Mouse (Mus musculus): ENCODE data around the gene Nt5c. TPM values are rescaled to one million over a fixed set of nuclear protein-coding genes. Genes with fewer than 3 reads are reported as not detected.
A peak's percentile ranks its signal among the peaks of the same experiment; 100 is the strongest.

Nt5c gene
- polyA plus RNA-seq, 1 experiment from 2014 or later: 76.0 TPM

DNA sequence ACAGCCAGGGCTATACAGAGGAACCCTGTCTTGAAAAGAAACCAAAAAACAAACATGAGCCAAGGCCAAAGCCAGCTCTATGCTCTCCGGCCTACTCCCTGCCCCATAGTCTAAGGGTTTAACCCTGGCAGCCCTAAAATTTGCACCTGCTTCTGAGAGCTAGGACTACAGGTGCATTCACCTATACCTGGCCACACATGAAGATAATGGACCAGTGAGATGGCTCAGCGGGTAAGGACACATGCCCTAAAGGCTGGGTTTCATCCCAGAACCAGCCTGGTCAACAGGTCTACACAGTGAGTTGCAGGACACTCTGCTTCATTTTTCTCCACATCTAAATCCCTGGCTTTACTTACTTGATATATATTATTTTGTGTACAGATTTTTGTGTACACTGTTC, 30.6 kb upstream of the Nt5c start:
- 95% methylated on average over 2 of the region's 2 CpGs for WGBS
- ATAC-seq (ENCODE audit: insufficient read depth, low FRiP score, low TSS enrichment) (no peak), DNase-seq (ENCODE audit: low spot score) (no peak)
- Histone ChIP-seq H3K4me3 (ENCODE audit: low read depth, low read length) (no peak overlapping the region), H3K9me3 (ENCODE audit: control insufficient read depth, low read length) (no peaks in the 10 kb centered on the region), H3K27me3 (ENCODE audit: control insufficient read depth, insufficient read depth, low read length) (no peaks in the 10 kb centered on the region), H3K36me3 (ENCODE audit: control insufficient read depth, insufficient read depth, low read length) (peaks cover 4% of the 10 kb centered on the region; the same call in 1 of the 2 replicates), H3K4me1 (ENCODE audit: control insufficient read depth, insufficient read depth, low read length) (no peaks in the 10 kb centered on the region), H3K9ac (ENCODE audit: low read length) (no peak overlapping the region), H3K4me2 (ENCODE audit: low read depth) (no peak overlapping the region), H3K27ac (ENCODE audit: low read depth, low read length) (no peak overlapping the region)

DNA sequence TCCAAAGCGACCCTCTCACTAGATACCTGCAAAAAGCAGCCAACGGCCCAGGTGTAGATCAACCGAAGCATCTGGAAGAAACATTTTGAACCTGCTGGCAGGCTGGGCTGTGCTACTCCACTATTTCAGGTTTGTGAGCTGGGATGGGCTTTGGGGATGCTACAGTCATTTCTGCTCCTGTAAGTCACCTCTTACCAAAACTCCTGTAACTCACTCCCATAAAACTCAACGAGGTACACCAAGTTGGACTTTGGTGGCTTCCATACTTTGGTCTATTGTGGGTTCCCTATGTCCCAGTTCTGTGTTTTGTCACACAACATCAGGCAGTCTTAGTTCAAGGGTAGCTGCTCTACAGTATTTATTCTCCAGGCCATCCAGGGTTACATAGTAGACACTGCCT, 29.4 kb upstream of the Nt5c start:
- Histone ChIP-seq H3K4me2 (ENCODE audit: low read depth) (no peak overlapping the region), H3K27ac (ENCODE audit: low read depth, low read length) (no peak overlapping the region), H3K9me3 (ENCODE audit: control insufficient read depth, low read length) (no peaks in the 10 kb centered on the region), H3K9ac (ENCODE audit: low read length) (no peak overlapping the region), H3K4me1 (ENCODE audit: control insufficient read depth, insufficient read depth, low read length) (no peaks in the 10 kb centered on the region), H3K27me3 (ENCODE audit: control insufficient read depth, insufficient read depth, low read length) (no peaks in the 10 kb centered on the region), H3K36me3 (ENCODE audit: control insufficient read depth, insufficient read depth, low read length) (0 out of 2 replicates have a peak, but pooled peaks cover 2% of the 10 kb centered on the region), H3K4me3 (ENCODE audit: low read depth, low read length) (no peak overlapping the region)
- ATAC-seq (ENCODE audit: insufficient read depth, low FRiP score, low TSS enrichment) (no peak), DNase-seq (ENCODE audit: low spot score) (no peak)
- WGBS: 89% methylated on average over 4 of the region's 4 CpGs

DNA sequence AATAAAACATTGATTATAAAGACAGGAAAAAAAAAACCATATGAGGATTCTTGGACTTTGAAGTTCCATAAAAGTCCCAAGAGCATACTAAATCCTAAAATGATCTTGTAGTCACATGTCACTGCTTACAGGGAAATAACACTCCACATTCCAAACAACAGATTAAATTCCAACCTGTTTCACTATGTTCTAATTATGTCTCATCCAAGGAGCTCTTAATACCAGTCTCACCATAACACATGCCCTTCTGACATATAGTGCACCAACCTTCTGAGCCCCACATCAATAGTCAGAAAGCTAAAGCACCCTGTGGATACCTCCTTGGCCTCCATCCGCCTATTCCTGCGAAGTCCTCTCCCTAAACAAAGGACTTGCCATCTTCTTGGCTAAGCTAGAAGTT, 28.6 kb upstream of the Nt5c start:
- no peaks in the 10 kb centered on the region for H3K27me3 ChIP-seq (ENCODE audit: control insufficient read depth, insufficient read depth, low read length)
- H3K36me3 ChIP-seq (ENCODE audit: control insufficient read depth, insufficient read depth, low read length): no peaks in the 10 kb centered on the region
- no peaks in the 10 kb centered on the region for H3K4me1 ChIP-seq (ENCODE audit: control insufficient read depth, insufficient read depth, low read length)
- H3K9ac ChIP-seq (ENCODE audit: low read length): no peak overlapping the region
- no peak overlapping the region for H3K27ac ChIP-seq (ENCODE audit: low read depth, low read length)
- DNase-seq (ENCODE audit: low spot score): no peak
- 83% methylated on average over 2 of the region's 2 CpGs for WGBS
- no peak overlapping the region for H3K4me2 ChIP-seq (ENCODE audit: low read depth)
- no peak overlapping the region for H3K4me3 ChIP-seq (ENCODE audit: low read depth, low read length)
- no peaks in the 10 kb centered on the region for H3K9me3 ChIP-seq (ENCODE audit: control insufficient read depth, low read length)
- no peak for ATAC-seq (ENCODE audit: insufficient read depth, low FRiP score, low TSS enrichment)

DNA sequence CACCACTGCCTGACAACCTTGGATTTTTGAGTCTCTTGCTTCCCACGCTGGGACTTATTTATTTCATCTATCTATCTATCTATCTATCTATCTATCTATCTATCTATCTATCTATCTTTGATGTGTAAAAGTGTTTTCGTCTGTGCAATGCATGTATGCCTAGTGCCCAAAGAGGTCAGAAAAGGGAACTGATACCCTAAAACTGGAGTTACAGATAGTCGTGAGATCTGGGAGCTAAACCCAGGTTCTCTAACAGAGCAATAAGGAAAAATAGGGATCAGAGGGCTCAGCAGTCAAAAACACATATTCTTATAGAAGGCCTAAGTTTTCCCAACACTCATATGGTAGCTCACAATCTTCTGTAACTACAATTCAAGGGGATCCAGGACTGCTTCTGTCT, 27.9 kb upstream of the Nt5c start:
- Histone ChIP-seq H3K9me3 (ENCODE audit: control insufficient read depth, low read length) (no peaks in the 10 kb centered on the region), H3K9ac (ENCODE audit: low read length) (no peak overlapping the region), H3K4me3 (ENCODE audit: low read depth, low read length) (no peak overlapping the region), H3K27me3 (ENCODE audit: control insufficient read depth, insufficient read depth, low read length) (no peaks in the 10 kb centered on the region), H3K4me1 (ENCODE audit: control insufficient read depth, insufficient read depth, low read length) (no peaks in the 10 kb centered on the region), H3K4me2 (ENCODE audit: low read depth) (no peak overlapping the region), H3K27ac (ENCODE audit: low read depth, low read length) (no peak overlapping the region), H3K36me3 (ENCODE audit: control insufficient read depth, insufficient read depth, low read length) (no peaks in the 10 kb centered on the region)
- WGBS: 87% methylated on average over 3 of the region's 3 CpGs
- DNase-seq (ENCODE audit: low spot score): no peak
- ATAC-seq (ENCODE audit: insufficient read depth, low FRiP score, low TSS enrichment): no peak

DNA sequence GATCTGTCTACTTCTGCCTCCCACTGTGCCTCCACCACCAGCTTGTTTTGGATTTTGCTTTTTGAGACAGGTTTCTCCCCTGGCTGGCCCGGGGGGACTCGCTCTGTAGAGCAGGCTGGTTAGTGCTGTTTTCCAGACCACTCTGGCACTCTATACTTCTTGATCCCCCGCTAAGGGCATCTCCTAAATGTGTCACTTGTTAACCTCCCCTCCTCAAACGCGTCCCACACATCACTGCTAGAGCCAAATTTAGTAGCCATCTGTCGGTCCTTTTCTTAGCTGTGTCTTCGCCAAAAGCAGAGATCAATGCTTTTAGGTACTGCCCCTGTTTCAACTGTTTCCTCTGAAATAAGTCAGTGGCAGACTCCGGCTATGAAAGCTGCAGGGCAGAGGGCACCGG, 27.0 kb upstream of the Nt5c start:
- Histone ChIP-seq H3K27ac (ENCODE audit: low read depth, low read length) (no peak overlapping the region), H3K4me1 (ENCODE audit: control insufficient read depth, insufficient read depth, low read length) (no peaks in the 10 kb centered on the region), H3K36me3 (ENCODE audit: control insufficient read depth, insufficient read depth, low read length) (no peaks in the 10 kb centered on the region), H3K27me3 (ENCODE audit: control insufficient read depth, insufficient read depth, low read length) (no peaks in the 10 kb centered on the region), H3K9me3 (ENCODE audit: control insufficient read depth, low read length) (no peaks in the 10 kb centered on the region), H3K4me3 (ENCODE audit: low read depth, low read length) (no peak overlapping the region), H3K9ac (ENCODE audit: low read length) (no peak overlapping the region), H3K4me2 (ENCODE audit: low read depth) (no peak overlapping the region)
- no peak for ATAC-seq (ENCODE audit: insufficient read depth, low FRiP score, low TSS enrichment)
- no peak for DNase-seq (ENCODE audit: low spot score)
- 74% methylated on average over 9 of the region's 9 CpGs for WGBS

DNA sequence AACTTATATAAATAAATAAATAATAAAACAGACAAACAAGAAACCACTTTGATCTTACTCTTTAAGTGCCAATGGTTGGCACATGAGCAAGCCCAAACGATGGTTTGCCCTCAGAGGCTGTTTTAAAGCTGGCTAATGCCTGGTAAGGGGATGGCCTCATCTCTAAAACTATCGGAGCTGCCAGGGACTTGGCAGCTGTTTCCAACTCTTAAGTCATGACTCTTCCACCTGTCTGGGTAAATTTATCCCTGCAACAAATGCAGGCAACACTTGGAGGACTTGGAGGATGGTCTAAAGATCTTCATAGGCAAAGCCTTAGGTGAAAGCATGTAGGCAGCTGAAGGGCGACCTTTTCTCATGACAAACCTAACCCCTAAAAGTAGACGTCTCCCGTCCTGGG, 25.3 kb upstream of the Nt5c start:
- no peak overlapping the region for H3K4me3 ChIP-seq (ENCODE audit: low read depth, low read length)
- no peak for ATAC-seq (ENCODE audit: insufficient read depth, low FRiP score, low TSS enrichment)
- no peaks in the 10 kb centered on the region for H3K27me3 ChIP-seq (ENCODE audit: control insufficient read depth, insufficient read depth, low read length)
- DNase-seq (ENCODE audit: low spot score): no peak
- H3K9ac ChIP-seq (ENCODE audit: low read length): no peak overlapping the region
- peaks cover 10% of the 10 kb centered on the region for H3K4me1 ChIP-seq (ENCODE audit: control insufficient read depth, insufficient read depth, low read length)
- H3K4me2 ChIP-seq (ENCODE audit: low read depth): no peak overlapping the region
- H3K36me3 ChIP-seq (ENCODE audit: control insufficient read depth, insufficient read depth, low read length): no peaks in the 10 kb centered on the region
- no peak overlapping the region for H3K27ac ChIP-seq (ENCODE audit: low read depth, low read length)
- WGBS: 83% methylated on average over 5 of the region's 5 CpGs
- no peaks in the 10 kb centered on the region for H3K9me3 ChIP-seq (ENCODE audit: control insufficient read depth, low read length)

DNA sequence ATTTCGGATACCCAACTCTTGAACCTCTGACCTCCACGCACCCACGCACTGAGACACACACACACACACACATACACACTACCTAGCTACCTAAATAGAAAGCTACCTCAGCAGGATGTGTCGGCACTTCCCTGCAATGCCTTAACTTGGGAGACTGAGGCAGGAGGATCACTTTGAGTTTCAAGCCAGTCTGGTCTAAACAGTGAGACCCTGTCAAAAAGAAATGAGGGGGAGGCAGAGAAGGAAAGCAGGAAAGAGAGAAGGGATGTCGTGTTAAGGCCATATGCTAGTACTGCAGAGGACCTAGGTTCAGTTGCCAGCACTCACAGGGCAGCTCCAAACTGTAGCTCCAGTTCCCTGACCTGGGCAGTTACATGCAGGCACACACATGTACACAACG, 23.4 kb upstream of the Nt5c start:
- H3K27me3 ChIP-seq (ENCODE audit: control insufficient read depth, insufficient read depth, low read length): no peaks in the 10 kb centered on the region
- no peaks in the 10 kb centered on the region for H3K36me3 ChIP-seq (ENCODE audit: control insufficient read depth, insufficient read depth, low read length)
- no peak for ATAC-seq (ENCODE audit: insufficient read depth, low FRiP score, low TSS enrichment)
- no peak overlapping the region for H3K9ac ChIP-seq (ENCODE audit: low read length)
- DNase-seq (ENCODE audit: low spot score): no peak
- H3K27ac ChIP-seq (ENCODE audit: low read depth, low read length): no peak overlapping the region
- 77% methylated on average over 6 of the region's 6 CpGs for WGBS
- H3K4me3 ChIP-seq (ENCODE audit: low read depth, low read length): no peak overlapping the region
- H3K4me1 ChIP-seq (ENCODE audit: control insufficient read depth, insufficient read depth, low read length): peaks cover 28% of the 10 kb centered on the region
- no peaks in the 10 kb centered on the region for H3K9me3 ChIP-seq (ENCODE audit: control insufficient read depth, low read length)
- H3K4me2 ChIP-seq (ENCODE audit: low read depth): no peak overlapping the region

DNA sequence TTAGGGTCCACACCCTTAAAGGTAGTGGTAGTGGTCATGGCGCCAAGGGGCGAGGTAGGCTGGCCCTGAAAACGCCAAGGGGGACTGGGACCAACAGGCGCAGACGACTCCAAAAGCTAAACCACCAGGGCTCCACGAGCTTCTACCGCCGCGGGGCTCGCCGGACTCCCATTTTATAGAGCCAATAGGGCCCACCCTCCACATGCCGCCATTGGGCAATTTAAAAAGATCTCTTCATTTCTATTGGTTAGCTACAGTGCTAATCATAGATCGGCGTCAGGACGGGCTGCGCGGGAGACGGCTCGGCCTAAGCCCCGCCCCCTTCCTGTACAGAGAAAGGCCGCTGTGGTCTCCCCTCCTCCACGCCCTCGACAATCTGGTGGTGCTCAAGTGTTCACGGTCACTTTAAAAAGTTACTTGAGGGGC, 22.6 kb upstream of the Nt5c start, which contains the start of gene Jpt1:
Gene Jpt1, minus strand, starts transcription at position 150 of the 426 bp plus-strand sequence.
- H3K27me3 ChIP-seq (ENCODE audit: control insufficient read depth, insufficient read depth, low read length): no peaks in the 10 kb centered on the region
- H3K4me1 ChIP-seq (ENCODE audit: control insufficient read depth, insufficient read depth, low read length): peaks cover 31% of the 10 kb centered on the region
- DNase-seq (ENCODE audit: low spot score): peak; percentile 95
- peak within 1 kb of the TSS; percentile 100 for H3K4me3 ChIP-seq (ENCODE audit: low read depth, low read length)
- H3K4me2 ChIP-seq (ENCODE audit: low read depth): peak within 1 kb of the TSS; percentile 96
- peak within 1 kb of the TSS; percentile 98 for H3K9ac ChIP-seq (ENCODE audit: low read length)
- peak; percentile 97 for ATAC-seq (ENCODE audit: insufficient read depth, low FRiP score, low TSS enrichment)
- H3K36me3 ChIP-seq (ENCODE audit: control insufficient read depth, insufficient read depth, low read length): no peaks in the 10 kb centered on the region
- peak within 1 kb of the TSS; percentile 61 for H3K27ac ChIP-seq (ENCODE audit: low read depth, low read length)
- 0% methylated on average over 24 of the region's 24 CpGs for WGBS
- H3K9me3 ChIP-seq (ENCODE audit: control insufficient read depth, low read length): no peaks in the 10 kb centered on the region

DNA sequence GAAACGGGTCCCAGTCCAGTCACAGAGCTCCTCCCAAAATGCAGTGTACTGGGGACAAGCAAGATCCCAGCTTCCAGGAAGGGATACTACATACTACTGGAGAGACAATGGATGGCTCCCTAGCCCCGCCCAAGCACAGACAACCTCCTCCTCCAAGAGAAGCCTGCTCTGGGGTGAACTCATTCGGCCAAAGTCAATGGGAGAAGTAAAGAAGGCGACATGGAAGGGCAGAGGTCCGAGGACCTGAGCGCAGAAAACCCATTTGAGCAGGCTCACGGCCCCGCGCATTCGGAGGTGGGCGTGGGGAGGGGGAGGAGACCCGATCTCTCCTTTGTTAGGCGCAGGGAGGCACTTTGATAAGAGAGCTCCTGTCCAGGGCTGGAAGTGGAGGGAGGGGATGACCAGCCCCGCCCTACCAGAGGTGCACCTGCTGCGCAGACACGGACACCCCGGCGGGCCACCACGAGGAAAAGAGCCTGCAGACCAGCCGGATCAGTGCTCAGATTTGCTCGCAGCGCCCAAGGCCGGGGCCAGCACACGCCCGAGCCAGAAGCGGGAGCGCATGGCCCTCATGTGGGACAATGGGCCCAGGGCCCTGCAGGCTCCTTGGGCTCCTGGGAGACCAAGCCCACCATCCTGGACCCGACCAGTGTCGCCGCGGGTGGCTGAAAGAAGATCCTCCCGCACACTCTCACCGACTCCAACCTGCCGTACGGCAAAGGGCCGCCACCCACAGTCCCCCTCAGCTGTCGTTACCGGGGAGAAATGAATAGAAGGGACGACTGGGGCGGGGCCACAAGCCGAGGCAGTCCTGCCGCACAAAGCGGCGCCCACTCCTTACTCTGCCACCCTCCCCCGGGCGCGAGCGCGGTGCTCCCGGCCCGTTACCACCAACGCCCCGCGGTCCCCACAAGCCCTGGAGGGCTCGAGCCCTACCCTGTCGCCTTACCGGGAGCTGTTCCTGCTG, 21.9 kb upstream of the Nt5c start:
- DNase-seq (ENCODE audit: low spot score) (peak; percentile 70), ATAC-seq (ENCODE audit: insufficient read depth, low FRiP score, low TSS enrichment) (peak; percentile 66; the same call in 1 of the 2 replicates)
- H3K9ac ChIP-seq (ENCODE audit: low read length): peak overlapping the region; percentile 98
- peak overlapping the region; percentile 61 for H3K27ac ChIP-seq (ENCODE audit: low read depth, low read length)
- peaks cover 34% of the 10 kb centered on the region for H3K4me1 ChIP-seq (ENCODE audit: control insufficient read depth, insufficient read depth, low read length)
- peak overlapping the region; percentile 96 for H3K4me2 ChIP-seq (ENCODE audit: low read depth)
- WGBS: under 1% methylated on average over 57 of the region's 57 CpGs
- H3K36me3 ChIP-seq (ENCODE audit: control insufficient read depth, insufficient read depth, low read length): no peaks in the 10 kb centered on the region
- no peaks in the 10 kb centered on the region for H3K9me3 ChIP-seq (ENCODE audit: control insufficient read depth, low read length)
- H3K27me3 ChIP-seq (ENCODE audit: control insufficient read depth, insufficient read depth, low read length): no peaks in the 10 kb centered on the region
- peak overlapping the region; percentile 100 for H3K4me3 ChIP-seq (ENCODE audit: low read depth, low read length)

Measured in neural tube, embryonic 11.5 days (tissue).